Mouse (Mus musculus) hindbrain, embryonic 16.5 days (tissue): ENCODE measurements at regions not wholly inside any gene's neighbourhood (a gene's known extent, or its start where the extent isn't known, plus 50 kb on each side); places are given as distances from the start of the nearest gene placed in this dataset.

ENCODE experiments used
- ATAC-seq: fragments of 200-750 bp; cut with Nextera tagmentation; 2 replicates; pipeline ENCODE4 v1.8.0; 2017; ENCODE audit warnings: moderate TSS enrichment, moderate library complexity
- H3K27ac ChIP-seq: fragments of 300-500 bp; sonication (generic); 2 replicates; pipeline ENCODE4 v1.5.1; 2014; ENCODE audit warnings: low read depth, mild to moderate bottlenecking, control low read depth, low read length, moderate library complexity
- H3K27me3 ChIP-seq: fragments of 300-500 bp; sonication (generic); replicated peaks from 2 replicates; pipeline ENCODE4 v1.6.1; 2014; ENCODE audit warnings: low read length; ENCODE audit not compliant: control insufficient read depth, insufficient read depth
- H3K36me3 ChIP-seq: fragments of 300-500 bp; sonication (generic); 2 replicates; pipeline ENCODE4 v1.6.1; 2014; ENCODE audit warnings: mild to moderate bottlenecking, low read length, moderate library complexity, mixed read lengths; ENCODE audit not compliant: control insufficient read depth, insufficient read depth
- H3K4me1 ChIP-seq: fragments of 300-500 bp; sonication (generic); 2 replicates; pipeline ENCODE4 v1.6.1; 2014; ENCODE audit warnings: low read depth, low read length; ENCODE audit not compliant: control insufficient read depth, insufficient read depth
- H3K4me2 ChIP-seq: fragments of 300-500 bp; sonication (generic); 2 replicates; pipeline ENCODE4 v1.6.1; 2014; ENCODE audit warnings: mild to moderate bottlenecking, low read length, control low read depth, moderate library complexity
- H3K4me3 ChIP-seq: fragments of 300-500 bp; sonication (generic); 2 replicates; pipeline ENCODE4 v1.5.1; 2014; ENCODE audit warnings: mild to moderate bottlenecking, low read length, control low read depth, moderate library complexity
- H3K9ac ChIP-seq: fragments of 300-500 bp; sonication (generic); 2 replicates; pipeline ENCODE4 v1.6.1; 2014; ENCODE audit warnings: low read depth, mild to moderate bottlenecking, control low read depth, low read length, moderate library complexity
- H3K9me3 ChIP-seq: fragments of 300-500 bp; sonication (generic); 2 replicates; pipeline ENCODE4 v1.6.1; 2014; ENCODE audit warnings: mild to moderate bottlenecking, low read length, moderate library complexity; ENCODE audit not compliant: control insufficient read depth
- WGBS: fragments of 180-500 bp; shearing (Covaris S2); extraction: QIAGEN DNeasy Blood & Tissue Kit; methylation state at CpG from one replicate; pipeline ENCODE4 v1.1.7; 2014; 5-methylcytosine and 5-hydroxymethylcytosine counted together

GRCm38 (mm10) chr11:63281839-63282238 is 153.1 kb downstream of the Pmp22 start:
- no peaks in the 10 kb centered on the region for H3K4me1 ChIP-seq
- H3K4me3 ChIP-seq, result no peak overlapping the region
- no peaks in the 10 kb centered on the region for H3K27me3 ChIP-seq
- 87% methylated on average over 5 of the region's 5 CpGs for WGBS
- no peak overlapping the region for H3K27ac ChIP-seq
- ATAC-seq, result no peak
- H3K4me2 ChIP-seq, result no peak overlapping the region
- H3K36me3 ChIP-seq, result no peaks in the 10 kb centered on the region
- H3K9me3 ChIP-seq, result no peaks in the 10 kb centered on the region
- no peak overlapping the region for H3K9ac ChIP-seq

GRCm38 (mm10) chr11:63282541-63282940 is 153.8 kb downstream of the Pmp22 start:
- Histone ChIP-seq H3K4me3 (no peak overlapping the region), H3K4me2 (no peak overlapping the region), H3K9me3 (no peaks in the 10 kb centered on the region), H3K9ac (no peak overlapping the region), H3K36me3 (no peaks in the 10 kb centered on the region), H3K27ac (no peak overlapping the region), H3K27me3 (no peaks in the 10 kb centered on the region), H3K4me1 (no peaks in the 10 kb centered on the region)
- ATAC-seq, result no peak
- 83% methylated on average over 10 of the region's 10 CpGs for WGBS

DNA sequence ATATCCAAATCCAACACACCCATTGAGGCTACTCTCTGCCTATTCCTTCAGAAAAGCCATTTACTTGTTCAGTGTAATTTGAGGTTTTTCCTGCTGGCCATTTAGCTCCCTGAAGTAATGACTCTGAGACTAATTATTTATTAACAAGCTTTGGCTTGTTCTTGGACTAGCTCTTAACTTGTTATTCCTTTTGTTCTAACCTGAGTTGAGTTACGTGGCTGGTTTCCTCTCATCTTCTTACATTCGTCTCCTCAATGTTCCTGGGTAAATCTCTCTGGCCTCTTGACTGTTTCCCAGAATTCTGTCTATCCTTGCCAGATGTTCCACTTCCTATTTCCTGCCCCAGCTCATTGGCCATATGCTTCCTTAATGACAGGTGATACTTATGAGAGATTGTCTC is 157.2 kb downstream of the Pmp22 start:
- Histone ChIP-seq H3K9me3 (no peaks in the 10 kb centered on the region), H3K27ac (no peak overlapping the region), H3K4me2 (no peak overlapping the region), H3K4me3 (no peak overlapping the region), H3K4me1 (no peaks in the 10 kb centered on the region), H3K36me3 (no peaks in the 10 kb centered on the region), H3K9ac (no peak overlapping the region), H3K27me3 (no peaks in the 10 kb centered on the region)
- WGBS, result 74% methylated on average over 2 of the region's 2 CpGs
- no peak for ATAC-seq

DNA sequence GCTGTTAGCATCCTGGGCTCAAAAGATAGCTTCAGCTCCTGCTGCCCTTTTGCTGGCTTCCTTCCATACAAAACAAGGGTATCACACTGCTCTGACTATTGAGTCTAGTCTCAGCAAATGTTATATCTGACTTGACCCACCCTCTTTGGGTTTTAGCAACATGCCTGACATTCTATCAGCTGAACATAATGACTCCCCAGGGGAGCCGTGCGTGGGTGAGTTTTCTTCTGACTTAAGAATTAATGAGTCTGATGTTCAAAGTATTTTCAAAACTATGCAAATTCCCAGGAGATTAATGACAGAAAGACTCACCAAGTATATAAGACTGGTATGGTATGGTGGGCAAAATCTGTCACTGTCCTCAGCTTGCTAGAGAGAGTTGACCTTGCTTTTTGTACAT is 159.0 kb downstream of the Pmp22 start:
- Histone ChIP-seq H3K9me3 (no peaks in the 10 kb centered on the region), H3K36me3 (no peaks in the 10 kb centered on the region), H3K27me3 (no peaks in the 10 kb centered on the region), H3K27ac (no peak overlapping the region), H3K9ac (no peak overlapping the region), H3K4me3 (no peak overlapping the region), H3K4me1 (no peaks in the 10 kb centered on the region), H3K4me2 (no peak overlapping the region)
- ATAC-seq, result no peak
- 36% methylated on average over 2 of the region's 2 CpGs for WGBS

- Histone ChIP-seq H3K27me3 (no peaks in the 10 kb centered on the region), H3K27ac (no peak overlapping the region), H3K4me1 (no peaks in the 10 kb centered on the region), H3K36me3 (no peaks in the 10 kb centered on the region), H3K9ac (no peak overlapping the region), H3K4me3 (no peak overlapping the region), H3K9me3 (no peaks in the 10 kb centered on the region; the same call in 1 of the 2 replicates), H3K4me2 (no peak overlapping the region)
- ATAC-seq, result no peak
- WGBS, result 67% methylated on average over 13 of the region's 13 CpGs
Measured at GRCm38 (mm10) chr11:63290618-63291017, 161.8 kb downstream of the Pmp22 start.

DNA sequence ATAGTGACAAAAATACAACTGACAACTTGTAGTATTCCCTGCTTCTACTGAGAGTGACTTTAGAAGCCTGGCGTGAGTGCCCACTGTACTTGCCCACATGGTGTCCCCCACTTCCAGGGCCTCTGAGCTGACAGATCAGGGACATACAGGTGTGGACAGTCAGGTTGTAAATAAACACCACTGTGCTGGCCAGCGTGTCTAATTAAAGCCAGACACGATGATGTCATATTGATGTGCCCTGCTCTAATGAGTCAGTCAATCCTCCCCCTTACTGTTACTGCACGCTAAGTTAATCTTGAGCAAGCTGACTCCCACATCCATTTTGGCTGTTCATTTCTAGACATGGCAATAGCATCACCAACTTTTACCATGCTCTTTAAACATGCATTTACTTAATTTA is 164.7 kb downstream of the Pmp22 start:
- no peak for ATAC-seq
- Histone ChIP-seq H3K4me1 (no peaks in the 10 kb centered on the region), H3K4me3 (no peak overlapping the region), H3K4me2 (no peak overlapping the region), H3K27ac (no peak overlapping the region), H3K36me3 (no peaks in the 10 kb centered on the region), H3K27me3 (no peaks in the 10 kb centered on the region), H3K9ac (no peak overlapping the region), H3K9me3 (no peaks in the 10 kb centered on the region; the same call in 1 of the 2 replicates)
- WGBS, result 80% methylated on average over 4 of the region's 4 CpGs

- H3K27me3 ChIP-seq, result no peaks in the 10 kb centered on the region
- no peak for ATAC-seq
- H3K4me3 ChIP-seq, result no peak overlapping the region
- no peaks in the 10 kb centered on the region for H3K4me1 ChIP-seq
- H3K27ac ChIP-seq, result no peak overlapping the region
- no peaks in the 10 kb centered on the region; the same call in 1 of the 2 replicates for H3K9me3 ChIP-seq
- H3K36me3 ChIP-seq, result no peaks in the 10 kb centered on the region
- no peak overlapping the region for H3K4me2 ChIP-seq
- WGBS, result 88% methylated on average over 3 of the region's 3 CpGs
- no peak overlapping the region for H3K9ac ChIP-seq
Measured at GRCm38 (mm10) chr11:63294476-63294875, 165.7 kb downstream of the Pmp22 start.

- H3K9ac ChIP-seq, result no peak overlapping the region
- H3K36me3 ChIP-seq, result no peaks in the 10 kb centered on the region
- H3K4me1 ChIP-seq, result peaks cover 6% of the 10 kb centered on the region
- H3K27me3 ChIP-seq, result no peaks in the 10 kb centered on the region
- no peak overlapping the region for H3K4me2 ChIP-seq
- 60% methylated on average over 3 of the region's 3 CpGs for WGBS
- H3K9me3 ChIP-seq, result no peaks in the 10 kb centered on the region; the same call in 1 of the 2 replicates
- H3K27ac ChIP-seq, result no peak overlapping the region
- ATAC-seq, result no peak
- no peak overlapping the region for H3K4me3 ChIP-seq
Measured at GRCm38 (mm10) chr11:63296476-63296875, 167.7 kb downstream of the Pmp22 start.

- H3K4me1 ChIP-seq, result peaks cover 6% of the 10 kb centered on the region
- H3K36me3 ChIP-seq, result no peaks in the 10 kb centered on the region
- ATAC-seq, result no peak
- H3K27me3 ChIP-seq, result no peaks in the 10 kb centered on the region
- no peaks in the 10 kb centered on the region for H3K9me3 ChIP-seq
- no peak overlapping the region for H3K4me2 ChIP-seq
- no peak overlapping the region for H3K27ac ChIP-seq
- WGBS, result 20% methylated on average over 14 of the region's 14 CpGs
- no peak overlapping the region for H3K4me3 ChIP-seq
- H3K9ac ChIP-seq, result no peak overlapping the region
Measured at GRCm38 (mm10) chr11:63299712-63300581, 171.2 kb downstream of the Pmp22 start.
